Mouse (Mus musculus): ENCODE data around the gene Ugdh.
"Not testable (repeated sequence)": the region's sequence is repeated elsewhere in the genome, so short reads cannot be mapped to it uniquely, and the experiment has no call there.

The Ugdh gene

GRCm38 (mm10) chr5:65435806-65436561 lies at the start of gene Ugdh:
TSS of gene Ugdh (minus strand) at chr5:65435949.
- peak; percentile 92 for DNase-seq (ENCODE audit: low spot score)

GRCm38 (mm10) chr5:65482996-65483395 lies 47.2 kb upstream of the Ugdh start:
- no peak for DNase-seq (ENCODE audit: low spot score)

- DNase-seq (ENCODE audit: low spot score), result no peak
These were observed 44.8 kb upstream of the Ugdh start for GRCm38 (mm10) chr5:65480511-65480910.

GRCm38 (mm10) chr5:65479681-65480445 lies 44.1 kb upstream of the Ugdh start:
- DNase-seq (ENCODE audit: low spot score), result no peak

GRCm38 (mm10) chr5:65478224-65478623 lies 42.5 kb upstream of the Ugdh start:
- DNase-seq (ENCODE audit: low spot score), result no peak

GRCm38 (mm10) chr5:65476739-65477138 lies 41.0 kb upstream of the Ugdh start:
- DNase-seq (ENCODE audit: low spot score), result not testable (repeated sequence)

GRCm38 (mm10) chr5:65475806-65476205 lies 40.1 kb upstream of the Ugdh start:
- no peak for DNase-seq (ENCODE audit: low spot score)

- no peak for DNase-seq (ENCODE audit: low spot score)
These were observed 34.0 kb upstream of the Ugdh start for GRCm38 (mm10) chr5:65469766-65470165.

GRCm38 (mm10) chr5:65466911-65467310 lies 31.2 kb upstream of the Ugdh start:
- DNase-seq (ENCODE audit: low spot score), result no peak

GRCm38 (mm10) chr5:65460361-65460760 lies 24.6 kb upstream of the Ugdh start:
- no peak for DNase-seq (ENCODE audit: low spot score)

- DNase-seq (ENCODE audit: low spot score), result no peak
These were observed 23.7 kb upstream of the Ugdh start for GRCm38 (mm10) chr5:65459454-65459853.

GRCm38 (mm10) chr5:65457846-65458245 lies 22.1 kb upstream of the Ugdh start:
- DNase-seq (ENCODE audit: low spot score), result no peak

- no peak for DNase-seq (ENCODE audit: low spot score)
These were observed 21.5 kb upstream of the Ugdh start for GRCm38 (mm10) chr5:65457086-65457827.

- no peak for DNase-seq (ENCODE audit: low spot score)
These were observed 19.0 kb upstream of the Ugdh start for GRCm38 (mm10) chr5:65454771-65455170.

- no peak for DNase-seq (ENCODE audit: low spot score)
These were observed 13.2 kb upstream of the Ugdh start for GRCm38 (mm10) chr5:65448941-65449340.

- no peak for DNase-seq (ENCODE audit: low spot score)
These were observed 12.1 kb upstream of the Ugdh start for GRCm38 (mm10) chr5:65447826-65448225.

GRCm38 (mm10) chr5:65446756-65447155 lies 11.0 kb upstream of the Ugdh start:
- no peak for DNase-seq (ENCODE audit: low spot score)

GRCm38 (mm10) chr5:65444981-65445380 lies 9.2 kb upstream of the Ugdh start:
- DNase-seq (ENCODE audit: low spot score), result no peak

GRCm38 (mm10) chr5:65438041-65438440 lies 2.3 kb upstream of the Ugdh start:
- no peak for DNase-seq (ENCODE audit: low spot score)

GRCm38 (mm10) chr5:65435363-65435805 lies 365 bp downstream of the Ugdh start:
- DNase-seq (ENCODE audit: low spot score), result no peak

- DNase-seq (ENCODE audit: low spot score), result no peak
These were observed 1.0 kb downstream of the Ugdh start for GRCm38 (mm10) chr5:65434471-65435362.

GRCm38 (mm10) chr5:65429441-65429840 lies 6.3 kb downstream of the Ugdh start:
- DNase-seq (ENCODE audit: low spot score), result no peak
